Mouse (Mus musculus): ENCODE measurements at regions not wholly inside any gene's neighbourhood (a gene's known extent, or its start where the extent isn't known, plus 50 kb on each side); places are given as distances from the start of the nearest gene placed in this dataset.

GRCm38 (mm10) chr8:103985640-103986039 lies 115.8 kb upstream of the Cdh5 start:
- Histone ChIP-seq H3K79me3 (ENCODE audit: low read depth) (no peaks in the 10 kb centered on the region), H3ac (ENCODE audit: control insufficient read depth, insufficient read length, low read depth) (no peak overlapping the region), H3K79me2 (ENCODE audit: control insufficient read depth, insufficient read depth) (no peaks in the 10 kb centered on the region), H3K36me3 (ENCODE audit: control insufficient read depth, insufficient read depth) (no peaks in the 10 kb centered on the region), H3K27me3 (ENCODE audit: control insufficient read depth, insufficient read depth, insufficient read length) (no peaks in the 10 kb centered on the region), H3K4me3 (ENCODE audit: insufficient read depth, poor library complexity, severe bottlenecking) (no peak overlapping the region)
- TF ChIP-seq FOSL1 (IDR thresholded peaks at IDR 0.05; ENCODE audit: insufficient read depth, low read length, poor library complexity, severe bottlenecking), result no peak
- no peak for TF ChIP-seq MYOD1 (IDR thresholded peaks at IDR 0.05; ENCODE audit: control insufficient read depth, insufficient read length, low read depth)
- TF ChIP-seq MAX (IDR thresholded peaks at IDR 0.05), result no peak
- no peak for TF ChIP-seq USF1 (IDR thresholded peaks at IDR 0.05; ENCODE audit: low read depth)
- TF ChIP-seq MYOG (IDR thresholded peaks at IDR 0.05; ENCODE audit: control insufficient read depth, extremely low read depth, insufficient read length), result no peak
- TF ChIP-seq CTCF (IDR thresholded peaks at IDR 0.05; ENCODE audit: control insufficient read depth, insufficient read depth, insufficient read length), result no peak

- TF ChIP-seq CEBPB (IDR thresholded peaks at IDR 0.05; ENCODE audit: low read depth), result no peak
- no peak for TF ChIP-seq MAX (IDR thresholded peaks at IDR 0.05)
- no peak for TF ChIP-seq MYOG (IDR thresholded peaks at IDR 0.05; ENCODE audit: control insufficient read depth, extremely low read depth, insufficient read length)
- TF ChIP-seq CTCF (IDR thresholded peaks at IDR 0.05; ENCODE audit: control insufficient read depth, insufficient read depth, insufficient read length), result no peak
- no peak for TF ChIP-seq MYOD1 (IDR thresholded peaks at IDR 0.05; ENCODE audit: control insufficient read depth, insufficient read length, low read depth)
- TF ChIP-seq USF1 (IDR thresholded peaks at IDR 0.05; ENCODE audit: low read depth), result no peak
- no peak for TF ChIP-seq FOSL1 (IDR thresholded peaks at IDR 0.05; ENCODE audit: insufficient read depth, low read length, poor library complexity, severe bottlenecking)
- no peak overlapping the region for H3K4me3 ChIP-seq (ENCODE audit: insufficient read depth, poor library complexity, severe bottlenecking)
- H3ac ChIP-seq (ENCODE audit: control insufficient read depth, insufficient read length, low read depth), result no peak overlapping the region
- H3K27me3 ChIP-seq (ENCODE audit: control insufficient read depth, insufficient read depth, insufficient read length), result no peaks in the 10 kb centered on the region
- H3K79me3 ChIP-seq (ENCODE audit: low read depth), result no peaks in the 10 kb centered on the region
- H3K36me3 ChIP-seq (ENCODE audit: control insufficient read depth, insufficient read depth), result no peaks in the 10 kb centered on the region
- no peaks in the 10 kb centered on the region for H3K79me2 ChIP-seq (ENCODE audit: control insufficient read depth, insufficient read depth)
These were observed 107.5 kb upstream of the Cdh5 start for GRCm38 (mm10) chr8:103993897-103994296.

- TF ChIP-seq MYOD1 (IDR thresholded peaks at IDR 0.05; ENCODE audit: control insufficient read depth, insufficient read length, low read depth), result no peak
- no peak for TF ChIP-seq USF1 (IDR thresholded peaks at IDR 0.05; ENCODE audit: low read depth)
- TF ChIP-seq MYOG (IDR thresholded peaks at IDR 0.05; ENCODE audit: control insufficient read depth, extremely low read depth, insufficient read length), result no peak
- no peak for TF ChIP-seq CTCF (IDR thresholded peaks at IDR 0.05; ENCODE audit: control insufficient read depth, insufficient read depth, insufficient read length)
- no peak for TF ChIP-seq CEBPB (IDR thresholded peaks at IDR 0.05; ENCODE audit: low read depth)
- no peak for TF ChIP-seq FOSL1 (IDR thresholded peaks at IDR 0.05; ENCODE audit: insufficient read depth, low read length, poor library complexity, severe bottlenecking)
- TF ChIP-seq MAX (IDR thresholded peaks at IDR 0.05), result no peak
These were observed 103.3 kb upstream of the Cdh5 start for GRCm38 (mm10) chr8:103998143-103998542.

GRCm38 (mm10) chr8:104007209-104007608 lies 94.2 kb upstream of the Cdh5 start:
- H3K4me3 ChIP-seq (ENCODE audit: insufficient read depth, poor library complexity, severe bottlenecking), result no peak overlapping the region
- H3ac ChIP-seq (ENCODE audit: control insufficient read depth, insufficient read length, low read depth), result no peak overlapping the region
- TF ChIP-seq MYOD1 (IDR thresholded peaks at IDR 0.05; ENCODE audit: control insufficient read depth, insufficient read length, low read depth) (no peak), CEBPB (IDR thresholded peaks at IDR 0.05; ENCODE audit: low read depth) (no peak), USF1 (IDR thresholded peaks at IDR 0.05; ENCODE audit: low read depth) (no peak), CTCF (IDR thresholded peaks at IDR 0.05; ENCODE audit: control insufficient read depth, insufficient read depth, insufficient read length) (no peak), MYOG (IDR thresholded peaks at IDR 0.05; ENCODE audit: control insufficient read depth, extremely low read depth, insufficient read length) (no peak), FOSL1 (IDR thresholded peaks at IDR 0.05; ENCODE audit: insufficient read depth, low read length, poor library complexity, severe bottlenecking) (no peak), MAX (IDR thresholded peaks at IDR 0.05) (no peak)
- H3K36me3 ChIP-seq (ENCODE audit: control insufficient read depth, insufficient read depth), result no peaks in the 10 kb centered on the region
- H3K79me3 ChIP-seq (ENCODE audit: low read depth), result no peaks in the 10 kb centered on the region
- no peaks in the 10 kb centered on the region for H3K27me3 ChIP-seq (ENCODE audit: control insufficient read depth, insufficient read depth, insufficient read length)
- no peaks in the 10 kb centered on the region for H3K79me2 ChIP-seq (ENCODE audit: control insufficient read depth, insufficient read depth)

More at GRCm38 (mm10) chr8:103998143-103998542, 103.3 kb upstream of the Cdh5 start:
- H3K27me3 ChIP-seq (ENCODE audit: control insufficient read depth, insufficient read depth, insufficient read length), result no peaks in the 10 kb centered on the region
- H3K79me3 ChIP-seq (ENCODE audit: low read depth), result no peaks in the 10 kb centered on the region
- no peak overlapping the region for H3K4me3 ChIP-seq (ENCODE audit: insufficient read depth, poor library complexity, severe bottlenecking)
- no peaks in the 10 kb centered on the region for H3K79me2 ChIP-seq (ENCODE audit: control insufficient read depth, insufficient read depth)
- H3K36me3 ChIP-seq (ENCODE audit: control insufficient read depth, insufficient read depth), result no peaks in the 10 kb centered on the region
- no peak overlapping the region for H3ac ChIP-seq (ENCODE audit: control insufficient read depth, insufficient read length, low read depth)

DNA sequence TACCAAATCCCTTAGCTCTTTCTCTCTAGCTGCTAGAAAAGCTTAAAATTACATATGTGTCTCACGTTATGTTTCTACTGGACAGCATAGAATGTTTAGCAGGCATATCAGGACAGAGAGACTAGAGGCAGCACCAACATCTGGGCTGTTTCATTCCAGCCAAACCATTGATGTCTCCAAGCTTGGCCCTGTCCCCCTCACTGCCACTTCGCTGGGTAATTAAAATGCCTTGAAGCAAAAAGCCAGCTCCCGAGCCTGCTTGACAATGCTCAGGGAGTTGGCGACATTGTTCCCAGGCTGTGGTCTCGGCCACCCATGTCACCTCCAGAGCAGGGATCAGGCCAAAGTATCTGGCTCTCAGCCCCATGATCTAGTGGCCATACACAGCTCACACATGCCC lies 92.7 kb upstream of the Cdh5 start:
- Histone ChIP-seq H3ac (ENCODE audit: control insufficient read depth, insufficient read length, low read depth) (no peak overlapping the region), H3K4me3 (ENCODE audit: insufficient read depth, poor library complexity, severe bottlenecking) (no peak overlapping the region), H3K79me2 (ENCODE audit: control insufficient read depth, insufficient read depth) (no peaks in the 10 kb centered on the region), H3K79me3 (ENCODE audit: low read depth) (no peaks in the 10 kb centered on the region), H3K36me3 (ENCODE audit: control insufficient read depth, insufficient read depth) (no peaks in the 10 kb centered on the region), H3K27me3 (ENCODE audit: control insufficient read depth, insufficient read depth, insufficient read length) (no peaks in the 10 kb centered on the region)
- TF ChIP-seq FOSL1 (IDR thresholded peaks at IDR 0.05; ENCODE audit: insufficient read depth, low read length, poor library complexity, severe bottlenecking) (no peak), CEBPB (IDR thresholded peaks at IDR 0.05; ENCODE audit: low read depth) (no peak), MAX (IDR thresholded peaks at IDR 0.05) (no peak), CTCF (IDR thresholded peaks at IDR 0.05; ENCODE audit: control insufficient read depth, insufficient read depth, insufficient read length) (no peak), MYOG (IDR thresholded peaks at IDR 0.05; ENCODE audit: control insufficient read depth, extremely low read depth, insufficient read length) (no peak), USF1 (IDR thresholded peaks at IDR 0.05; ENCODE audit: low read depth) (no peak), MYOD1 (IDR thresholded peaks at IDR 0.05; ENCODE audit: control insufficient read depth, insufficient read length, low read depth) (no peak)

DNA sequence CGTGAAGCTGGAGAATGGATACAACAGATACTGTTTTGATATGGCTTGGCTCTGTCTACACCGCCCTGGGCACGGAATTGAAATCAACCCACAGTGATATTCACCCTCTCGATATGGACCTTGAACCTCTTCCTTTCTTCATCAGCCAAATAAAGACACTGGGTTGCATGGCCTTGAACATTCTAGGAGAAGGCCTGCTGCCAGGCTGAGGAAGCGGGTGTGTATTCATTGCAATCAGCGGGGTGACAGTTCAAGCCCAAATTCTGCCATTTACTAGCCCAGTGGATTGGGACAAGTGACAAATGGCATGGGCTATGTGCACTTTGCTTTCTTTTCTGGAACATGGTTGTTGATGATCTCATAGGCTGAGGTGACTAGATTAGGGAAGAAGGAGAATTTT lies 92.1 kb upstream of the Cdh5 start:
- no peak for TF ChIP-seq MYOG (IDR thresholded peaks at IDR 0.05; ENCODE audit: control insufficient read depth, extremely low read depth, insufficient read length)
- no peaks in the 10 kb centered on the region for H3K27me3 ChIP-seq (ENCODE audit: control insufficient read depth, insufficient read depth, insufficient read length)
- H3K79me2 ChIP-seq (ENCODE audit: control insufficient read depth, insufficient read depth), result no peaks in the 10 kb centered on the region

More for the DNA sequence above, 92.1 kb upstream of the Cdh5 start:
- Histone ChIP-seq H3K36me3 (ENCODE audit: control insufficient read depth, insufficient read depth) (no peaks in the 10 kb centered on the region), H3K4me3 (ENCODE audit: insufficient read depth, poor library complexity, severe bottlenecking) (no peak overlapping the region), H3K79me3 (ENCODE audit: low read depth) (no peaks in the 10 kb centered on the region), H3ac (ENCODE audit: control insufficient read depth, insufficient read length, low read depth) (no peak overlapping the region)

Measured in C2C12 (cell line).